Mouse (Mus musculus): ENCODE data around the gene Gba. TPM values are rescaled to one million over a fixed set of nuclear protein-coding genes. Genes with fewer than 3 reads are reported as not detected.

The Gba gene
- polyA plus RNA-seq (2021; fragmentation: Nextera tagmentation), result 24.0 and 25.6 TPM in 2 replicates
- long read RNA-seq, experiment 1, transcript Gba-201 (11 exons, 1,779 nt), result major isoform, 11 of 21 reads
- long read RNA-seq, experiment 1, partial matches to known transcripts, result 6 of 21 reads
- long read RNA-seq, experiment 1, other reads (novel, unspliced or antisense), result 2 of 21 reads
- long read RNA-seq, experiment 2, transcript Gba-201 (11 exons, 1,779 nt), result major isoform, 38 of 49 reads
- long read RNA-seq, experiment 2, partial matches to known transcripts, result 6 of 49 reads
- long read RNA-seq, experiment 2, other reads (novel, unspliced or antisense), result 4 of 49 reads

DNA sequence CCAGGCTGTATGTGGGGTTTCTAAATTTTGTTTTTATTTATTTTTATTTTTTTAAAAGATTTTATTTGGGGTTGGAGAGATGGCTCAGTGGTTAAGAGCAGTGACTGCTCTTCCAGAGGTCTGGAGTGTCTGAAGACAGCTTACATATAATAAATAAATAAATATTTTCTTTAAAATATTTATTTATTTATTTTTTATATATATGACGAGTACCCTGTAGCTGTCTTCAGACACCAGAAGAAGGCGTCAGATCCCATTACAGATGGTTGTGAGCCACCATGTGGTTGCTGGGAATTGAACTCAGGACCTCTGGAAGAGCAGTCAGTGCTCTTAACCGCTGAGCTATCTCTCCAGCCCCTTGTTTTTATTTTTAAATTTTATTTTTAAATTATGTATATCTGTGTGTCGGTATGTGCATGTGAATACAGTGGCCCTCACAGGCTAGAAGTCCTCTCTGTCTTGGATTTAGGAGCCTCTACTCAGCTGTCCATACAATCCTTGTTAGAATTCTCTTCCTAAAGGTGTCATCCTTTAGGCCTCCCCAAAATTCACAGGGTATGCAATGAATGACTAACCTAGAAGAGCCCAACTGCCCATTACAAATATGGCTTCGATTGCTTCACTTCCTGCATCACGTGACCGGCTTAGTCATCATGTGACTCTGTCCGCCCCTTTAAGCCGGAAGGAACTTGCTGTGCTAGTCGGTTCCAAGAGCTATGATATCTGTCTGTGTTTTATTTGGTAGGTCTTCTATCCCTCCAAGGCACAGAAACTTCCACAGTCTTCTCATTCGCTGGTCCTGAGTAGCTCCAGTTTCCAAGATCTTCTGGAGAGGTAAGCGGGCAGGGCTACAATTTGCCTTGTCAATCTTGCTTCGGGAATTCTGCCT is at the start of gene Gba:
Gene Gba, plus strand, starts transcription at position 676 of the 889 bp plus-strand sequence.

DNA sequence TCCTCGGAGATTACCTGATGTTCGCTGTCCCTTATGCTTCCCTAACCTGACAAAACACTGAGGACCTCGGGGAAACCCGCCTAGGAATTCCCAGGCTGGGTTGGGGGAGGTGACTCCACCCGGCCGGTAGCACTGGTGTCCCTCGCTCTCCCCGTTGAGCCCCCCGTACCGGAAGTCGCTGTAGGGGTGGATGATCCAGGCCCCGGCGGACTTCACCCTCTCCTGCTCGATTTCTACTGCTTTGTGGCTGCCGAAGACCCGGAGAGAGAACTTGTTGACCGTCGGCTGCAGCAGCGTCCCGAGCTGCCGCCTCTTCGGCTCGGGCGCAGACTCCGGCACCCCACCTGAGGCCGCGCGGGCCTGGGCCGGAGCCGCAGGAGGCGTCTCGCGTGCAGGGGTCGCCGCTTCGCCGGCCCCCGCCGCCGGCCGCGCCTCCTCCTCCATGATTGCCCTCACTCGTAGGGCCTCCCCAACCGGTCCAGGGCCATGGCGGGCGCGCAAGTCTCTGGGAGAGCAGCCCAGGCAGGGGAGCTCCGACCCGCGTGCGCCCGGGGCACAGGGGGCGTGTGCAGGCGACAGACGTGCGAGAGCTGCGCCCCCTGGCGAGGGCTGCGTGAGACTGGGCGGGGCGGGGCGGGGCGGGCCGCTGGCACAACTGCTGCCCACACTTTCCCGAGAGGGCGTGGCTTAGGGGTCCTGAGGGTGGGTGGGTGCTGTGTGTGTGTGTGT is 42.9 kb upstream of the Gba start, which contains the start of gene Hcn3:
Gene Hcn3, minus strand, starts transcription at position 581 of the 729 bp plus-strand sequence.

GRCm38 (mm10) chr3:89164506-89165267 is 38.0 kb upstream of the Gba start, which contains the start of gene Clk2:
TSS of gene Clk2 (plus strand) at chr3:89164795.

DNA sequence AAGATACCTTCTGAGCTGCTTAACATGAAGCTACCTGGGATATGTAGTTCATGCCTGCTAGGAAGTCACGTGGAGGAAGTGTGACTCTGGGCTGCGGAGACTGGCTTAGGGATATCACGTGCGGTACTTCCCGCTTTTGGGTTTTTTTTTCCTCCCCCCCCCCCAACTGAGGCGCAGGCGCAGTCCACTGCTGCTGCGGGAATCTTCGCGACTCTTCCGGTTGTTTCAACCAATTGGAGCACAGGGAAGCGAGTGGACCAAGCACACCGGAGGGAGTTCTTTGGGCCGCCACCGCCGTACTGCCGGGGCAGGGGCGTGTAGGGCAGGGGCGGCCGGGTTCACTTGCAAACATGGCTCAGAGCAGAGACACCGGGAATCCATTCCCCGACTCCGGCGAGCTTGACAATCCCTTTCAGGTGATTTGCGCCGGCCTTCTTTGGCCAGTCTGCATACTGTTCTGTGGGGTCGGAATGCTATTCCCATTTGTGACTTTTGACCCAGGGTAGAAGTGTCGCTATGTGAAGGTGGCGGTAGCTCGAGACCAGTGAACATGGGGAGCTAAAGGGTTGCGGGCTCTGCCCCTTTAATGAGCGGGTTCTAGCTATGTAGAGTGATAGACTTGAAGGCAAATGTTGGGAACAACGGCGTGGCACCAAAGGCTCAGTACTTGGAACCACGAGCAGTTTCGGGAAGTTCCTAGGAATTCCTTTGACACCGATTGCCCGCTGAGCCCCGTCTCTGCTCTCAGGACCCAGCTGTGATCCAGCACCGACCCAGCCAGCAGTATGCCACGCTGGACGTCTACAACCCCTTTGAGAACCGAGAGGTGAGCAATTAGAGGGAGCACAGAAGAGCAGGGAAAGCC is 25.3 kb upstream of the Gba start, which contains the start of gene Scamp3:
Gene Scamp3, plus strand, starts transcription at position 232 of the 865 bp plus-strand sequence.

DNA sequence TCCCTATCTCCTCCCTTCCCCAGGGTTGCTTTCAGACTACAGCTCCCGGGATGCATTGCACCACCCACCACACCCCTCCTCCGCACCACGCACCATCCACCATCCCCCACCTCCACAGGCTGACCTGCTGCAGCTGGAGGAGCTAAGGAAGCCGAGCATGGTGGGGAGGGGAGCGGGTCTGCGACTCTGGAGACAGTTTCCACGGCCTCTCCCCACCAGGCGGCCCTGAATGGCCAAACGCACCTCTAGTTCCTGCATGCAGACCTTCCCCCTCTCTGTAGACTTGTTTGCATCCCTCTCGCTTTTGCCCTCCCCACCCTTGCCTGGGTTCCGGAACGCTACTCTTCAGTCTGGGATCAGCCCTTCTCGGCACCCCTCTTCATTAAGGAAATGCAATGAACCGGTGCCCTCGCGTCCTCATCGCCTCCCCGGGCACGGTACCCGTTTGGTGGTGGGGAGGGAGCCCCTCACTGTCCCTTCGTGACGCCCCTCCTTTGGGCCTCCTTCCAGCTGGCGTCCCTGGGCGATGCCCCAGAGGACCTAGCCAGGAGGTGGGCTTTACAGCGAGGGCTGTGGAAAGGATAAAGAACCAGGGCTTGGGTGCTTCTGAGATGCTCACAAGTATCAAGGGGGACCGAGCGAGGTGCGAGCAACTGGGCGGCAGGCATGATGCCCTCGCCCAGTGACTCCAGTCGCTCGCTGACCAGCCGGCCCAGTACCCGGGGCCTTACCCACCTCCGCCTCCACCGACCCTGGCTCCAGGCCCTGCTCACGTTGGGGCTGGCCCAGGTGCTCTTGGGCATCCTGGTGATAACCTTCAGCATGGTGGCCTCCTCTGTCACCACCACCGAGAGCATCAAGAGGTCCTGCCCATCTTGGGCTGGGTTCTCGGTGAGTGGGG is 19.4 kb upstream of the Gba start, which contains the start of gene Fam189b:
Gene Fam189b, plus strand, starts transcription at position 86 of the 901 bp plus-strand sequence.

DNA sequence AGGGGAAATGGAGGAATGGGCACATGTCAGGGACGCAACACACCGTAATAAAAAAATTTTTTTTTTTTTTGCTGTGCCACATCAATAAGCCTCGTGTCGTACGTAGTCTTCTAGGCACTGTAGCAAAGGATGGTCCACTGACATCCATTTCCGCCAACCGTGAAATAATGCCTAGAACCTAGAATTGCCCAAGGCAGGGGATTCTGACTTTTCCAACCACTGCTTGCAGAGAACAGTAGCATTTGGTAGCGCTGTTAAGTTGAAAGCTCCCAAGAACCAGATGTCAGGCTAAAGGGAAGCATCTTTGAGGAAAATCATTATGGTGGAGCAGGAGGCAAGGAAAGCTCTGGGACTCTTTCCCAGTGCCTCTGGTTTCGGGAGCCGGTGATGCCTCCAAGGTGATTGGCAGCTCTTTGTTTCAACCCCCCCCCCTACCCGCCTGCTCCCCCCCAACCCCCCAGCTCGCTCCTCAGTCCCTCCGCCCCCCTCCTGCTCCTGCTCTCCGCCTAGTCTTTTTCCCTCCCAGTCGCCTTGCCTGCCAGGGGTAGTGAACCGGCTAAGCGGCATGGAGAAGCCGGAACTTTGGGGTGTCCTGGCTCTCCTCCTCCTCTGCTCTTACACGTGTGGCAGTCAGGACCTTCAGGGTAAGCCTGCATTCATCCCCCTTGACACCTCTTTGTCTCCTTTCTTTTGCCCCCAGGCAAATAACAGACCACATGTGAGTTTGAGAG is 12.1 kb downstream of the Gba start, which contains the start of gene Thbs3:
Gene Thbs3, plus strand, starts transcription at position 500 of the 731 bp plus-strand sequence.

DNA sequence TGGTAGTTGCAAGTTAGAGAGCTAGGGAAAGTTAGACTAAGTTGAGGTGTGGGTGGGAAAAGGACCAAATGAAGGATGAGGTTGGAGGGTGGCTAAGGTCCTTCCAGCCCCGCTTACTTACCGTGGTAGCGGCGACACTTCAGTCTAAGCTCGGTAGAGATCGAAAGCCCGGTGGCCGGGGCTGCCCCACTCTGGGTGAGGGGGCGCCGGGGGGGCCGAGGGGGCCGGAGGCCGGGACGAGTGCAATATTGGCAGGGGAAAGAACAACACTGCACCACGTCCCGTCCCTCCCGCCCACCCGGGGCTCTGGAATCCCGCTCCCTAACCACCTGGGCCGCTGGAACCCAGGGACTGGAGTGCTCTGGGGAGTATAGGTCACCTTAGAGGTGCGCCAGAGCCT is 24.2 kb downstream of the Gba start, which contains the start of gene Mtx1:
Gene Mtx1, minus strand, starts transcription at position 189 of the 400 bp plus-strand sequence.

GRCm38 (mm10) chr3:89228836-89229235 is 26.1 kb downstream of the Gba start, which contains the start of gene Muc1:
TSS of gene Muc1 (plus strand) at chr3:89229057.

GRCm38 (mm10) chr3:89245688-89246171 is 43.0 kb downstream of the Gba start, which contains the start of gene Krtcap2:
TSS of gene Krtcap2 (plus strand) at chr3:89245966.

DNA sequence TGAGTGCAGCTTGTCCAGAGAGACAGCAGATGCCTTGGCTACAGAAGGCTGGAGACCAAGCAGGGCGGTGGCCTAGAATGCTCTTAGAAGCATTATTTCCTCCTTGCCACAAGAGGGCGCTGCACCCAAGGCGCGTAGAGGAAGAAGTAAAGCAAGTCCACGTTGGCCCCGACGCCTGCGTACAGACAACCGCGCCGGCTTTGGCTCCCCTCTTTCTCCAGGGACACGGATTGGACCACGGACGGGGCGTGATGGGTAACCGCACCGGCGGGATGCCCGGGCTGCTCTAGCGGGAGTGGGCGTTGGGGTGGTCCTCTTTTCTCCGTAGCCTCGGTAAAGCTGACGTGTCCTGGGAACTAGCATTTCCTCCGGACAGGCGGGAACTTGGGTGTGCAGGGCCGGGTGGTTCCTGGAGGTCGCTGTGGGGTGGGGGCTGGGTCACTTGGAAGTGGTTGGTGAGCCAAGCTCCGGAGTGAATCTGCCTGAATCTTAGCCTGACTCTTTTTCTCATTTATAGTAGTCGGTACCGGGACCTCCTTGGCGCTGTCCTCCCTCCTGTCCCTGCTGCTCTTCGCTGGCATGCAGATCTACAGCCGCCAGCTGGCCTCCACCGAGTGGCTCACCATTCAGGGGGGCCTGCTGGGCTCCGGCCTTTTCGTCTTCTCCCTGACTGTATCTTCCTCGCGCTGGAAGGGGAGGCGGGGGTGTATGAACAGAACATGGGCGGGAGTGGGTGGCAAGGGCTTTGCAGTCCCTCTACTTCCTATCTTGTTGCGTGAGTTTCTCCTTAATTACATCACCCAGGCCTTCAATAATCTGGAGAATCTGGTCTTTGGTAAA is 43.8 kb downstream of the Gba start, which contains the start of gene Trim46:
Gene Trim46, minus strand, starts transcription at position 49 of the 840 bp plus-strand sequence.

Small RNA genes lying within 50 kb of the gene (microRNA-seq; reads per million reads assigned to microRNA genes)
- gene Mir92b, result 8,824 reads per million, percentile 95 among the genes with 10 or more reads in this experiment

Other genes with a start within 250 kb of the Gba start
- gene Rusc1, start 109.6 kb upstream of the Gba start, polyA plus RNA-seq (2021; fragmentation: Nextera tagmentation), result 40.8 and 48.7 TPM in 2 replicates
- gene Gm43738, start 101.8 kb upstream of the Gba start, polyA plus RNA-seq (2021; fragmentation: Nextera tagmentation), result not detected in 2 replicates
- 183 TPM in 2 replicates for gene Fdps, start 101.0 kb upstream of the Gba start, polyA plus RNA-seq (2021; fragmentation: Nextera tagmentation)
- gene Pklr, start 66.8 kb upstream of the Gba start, polyA plus RNA-seq (2021; fragmentation: Nextera tagmentation), result 0.20 TPM in 1 of 2 replicates, not detected in the other
- gene Hcn3, start 42.7 kb upstream of the Gba start, polyA plus RNA-seq (2021; fragmentation: Nextera tagmentation), result 1.9 and 2.1 TPM in 2 replicates
- gene Clk2, start 38.1 kb upstream of the Gba start, polyA plus RNA-seq (2021; fragmentation: Nextera tagmentation), result 2.3 and 2.6 TPM in 2 replicates
- 79.6 and 80.4 TPM in 2 replicates for gene Scamp3, start 25.5 kb upstream of the Gba start, polyA plus RNA-seq (2021; fragmentation: Nextera tagmentation)
- 7.2 and 8.7 TPM in 2 replicates for gene Fam189b, start 19.8 kb upstream of the Gba start, polyA plus RNA-seq (2021; fragmentation: Nextera tagmentation)
- 10.7 and 16.8 TPM in 2 replicates for gene Thbs3, start 12.3 kb downstream of the Gba start, polyA plus RNA-seq (2021; fragmentation: Nextera tagmentation)
- gene Mtx1, start 24.2 kb downstream of the Gba start, polyA plus RNA-seq (2021; fragmentation: Nextera tagmentation), result 125 and 128 TPM in 2 replicates
- gene Muc1, start 26.1 kb downstream of the Gba start, polyA plus RNA-seq (2021; fragmentation: Nextera tagmentation), result not detected in 2 replicates
- gene Krtcap2, start 43.0 kb downstream of the Gba start, polyA plus RNA-seq (2021; fragmentation: Nextera tagmentation), result 237 and 255 TPM in 2 replicates
- gene Trim46, start 43.4 kb downstream of the Gba start, polyA plus RNA-seq (2021; fragmentation: Nextera tagmentation), result 20.0 and 21.4 TPM in 2 replicates
- gene Dpm3, start 56.4 kb downstream of the Gba start, polyA plus RNA-seq (2021; fragmentation: Nextera tagmentation), result 320 and 365 TPM in 2 replicates
- gene Slc50a1, start 67.6 kb downstream of the Gba start, polyA plus RNA-seq (2021; fragmentation: Nextera tagmentation), result 56.9 and 59.5 TPM in 2 replicates
- 11.3 and 12.4 TPM in 2 replicates for gene Efna1, start 78.2 kb downstream of the Gba start, polyA plus RNA-seq (2021; fragmentation: Nextera tagmentation)
- gene Efna3, start 120.0 kb downstream of the Gba start, polyA plus RNA-seq (2021; fragmentation: Nextera tagmentation), result 11.0 and 12.5 TPM in 2 replicates
- 0.39 and 0.40 TPM in 2 replicates for gene Efna4, start 135.1 kb downstream of the Gba start, polyA plus RNA-seq (2021; fragmentation: Nextera tagmentation)
- gene Adam15, start 147.1 kb downstream of the Gba start, polyA plus RNA-seq (2021; fragmentation: Nextera tagmentation), result 26.6 and 28.2 TPM in 2 replicates
- not detected in 2 replicates for gene Dcst2, start 159.0 kb downstream of the Gba start, polyA plus RNA-seq (2021; fragmentation: Nextera tagmentation)
- 1.4 TPM in 2 replicates for gene Dcst1, start 162.3 kb downstream of the Gba start, polyA plus RNA-seq (2021; fragmentation: Nextera tagmentation)
- 0.23 and 0.59 TPM in 2 replicates for gene Zbtb7b, start 191.8 kb downstream of the Gba start, polyA plus RNA-seq (2021; fragmentation: Nextera tagmentation)
- not detected in 2 replicates for gene Lenep, start 199.9 kb downstream of the Gba start, polyA plus RNA-seq (2021; fragmentation: Nextera tagmentation)
- gene Flad1, start 208.9 kb downstream of the Gba start, polyA plus RNA-seq (2021; fragmentation: Nextera tagmentation), result 27.2 and 28.1 TPM in 2 replicates
- 10.2 and 10.3 TPM in 2 replicates for gene Cks1b, start 215.5 kb downstream of the Gba start, polyA plus RNA-seq (2021; fragmentation: Nextera tagmentation)
- 2.7 and 3.0 TPM in 2 replicates for gene Shc1, start 215.5 kb downstream of the Gba start, polyA plus RNA-seq (2021; fragmentation: Nextera tagmentation)
- gene Pygo2, start 227.3 kb downstream of the Gba start, polyA plus RNA-seq (2021; fragmentation: Nextera tagmentation), result 5.8 and 6.2 TPM in 2 replicates
- gene Pbxip1, start 233.8 kb downstream of the Gba start, polyA plus RNA-seq (2021; fragmentation: Nextera tagmentation), result 20.1 and 28.3 TPM in 2 replicates

All from layer of hippocampus, adult 6 months (tissue).